ENCODE assay signal across 9 mouse cellular contexts in genomic region chr6:126704430-126704829, GRCm38 (mm10). TPM values are rescaled to one million over a fixed set of nuclear protein-coding genes. Genes with fewer than 3 reads are reported as not detected.
DNase-seq lines count a peak whose midpoint lies in the region; ATAC-seq and TF ChIP-seq lines count a peak whose summit lies in the region.
"Had no signal": no experiment of that assay in that cellular context is flagged by ENCODE, and none has a peak within 500 bp of the region (broad histone marks: within the 10 kb centered on the region; RNA-seq: fewer than 3 reads in every experiment).

No protein-coding gene starts in this region.

- no peak for ATAC-seq in forebrain, postnatal 0 days
- no peak for ATAC-seq in forebrain, embryonic 16.5 days
- ATAC-seq in midbrain, embryonic 11.5 days (ENCODE audit: low FRiP score) = no peak
- no peak for ATAC-seq in midbrain, embryonic 15.5 days (replicated peaks)
- ATAC-seq in neural tube, embryonic 14.5 days (ENCODE audit: low read depth) = peak; percentile 35; the same call in 1 of the 2 replicates

- intact Hi-C loops in gastrocnemius, postnatal 36 days (cut with DNase I) = no loop called here

- H3K4me1 ChIP-seq in forebrain, postnatal 0 days (ENCODE audit: insufficient read depth) = no peaks in the 10 kb centered on the region
- peaks cover 10% of the 10 kb centered on the region for H3K4me1 ChIP-seq in forebrain, embryonic 16.5 days (replicated peaks; ENCODE audit: control insufficient read depth, insufficient read depth, low read length)
- no peaks in the 10 kb centered on the region for H3K4me1 ChIP-seq in midbrain, embryonic 11.5 days (ENCODE audit: control insufficient read depth, insufficient read depth, low read length)
- H3K4me1 ChIP-seq in midbrain, embryonic 15.5 days = peaks cover 12% of the 10 kb centered on the region
- 0 out of 2 replicates have a peak, but pooled peaks cover 3% of the 10 kb centered on the region for H3K4me1 ChIP-seq in neural tube, embryonic 14.5 days (ENCODE audit: control insufficient read depth, insufficient read depth, low read length)

- no peak overlapping the region for H3K27ac ChIP-seq in forebrain, postnatal 0 days (ENCODE audit: low read depth, low read length)
- no peak overlapping the region for H3K27ac ChIP-seq in forebrain, embryonic 16.5 days (ENCODE audit: low read length)
- H3K27ac ChIP-seq in midbrain, embryonic 11.5 days (ENCODE audit: low read depth, low read length) = no peak overlapping the region
- no peak overlapping the region for H3K27ac ChIP-seq in midbrain, embryonic 15.5 days
- H3K27ac ChIP-seq in neural tube, embryonic 14.5 days (ENCODE audit: low read depth, low read length) = no peak overlapping the region
- H3K27ac ChIP-seq: neural tube, embryonic 12.5 days had no signal

- H3K4me2 ChIP-seq in forebrain, postnatal 0 days (ENCODE audit: low read depth) = no peak overlapping the region
- H3K4me2 ChIP-seq in forebrain, embryonic 16.5 days (ENCODE audit: low read length) = no peak overlapping the region
- H3K4me2 ChIP-seq in midbrain, embryonic 11.5 days = no peak overlapping the region
- H3K4me2 ChIP-seq in midbrain, embryonic 15.5 days = no peak overlapping the region
- no peak overlapping the region for H3K4me2 ChIP-seq in neural tube, embryonic 14.5 days (ENCODE audit: low read depth, low read length)
- H3K4me2 ChIP-seq: neural tube, embryonic 12.5 days had no signal

- peak; percentile 70 for DNase-seq in forebrain, postnatal 0 days
- DNase-seq in midbrain, embryonic 11.5 days (ENCODE audit: low spot score, missing footprints) = peak; percentile 90
- peak; percentile 80 for DNase-seq in embryo, embryonic 10.5 days (ENCODE audit: low spot score)
- no peak for DNase-seq in gastrocnemius, postnatal 36 days
- DNase-seq in layer of hippocampus, adult 9-10 months (ENCODE audit: low spot score) = no peak

- WGBS in forebrain, postnatal 0 days = 37% methylated on average over 4 of the region's 4 CpGs
- WGBS in forebrain, embryonic 16.5 days = 41% methylated on average over 4 of the region's 4 CpGs
- WGBS in midbrain, embryonic 11.5 days = 34% methylated on average over 4 of the region's 4 CpGs
- WGBS in midbrain, embryonic 15.5 days = 34% methylated on average over 4 of the region's 4 CpGs
- WGBS in neural tube, embryonic 14.5 days = 32% methylated on average over 4 of the region's 4 CpGs

- no peaks in the 10 kb centered on the region for H3K9me3 ChIP-seq in forebrain, postnatal 0 days (ENCODE audit: low read length)
- no peaks in the 10 kb centered on the region for H3K9me3 ChIP-seq in forebrain, embryonic 16.5 days (ENCODE audit: control insufficient read depth, low read length)
- H3K9me3 ChIP-seq in midbrain, embryonic 11.5 days (ENCODE audit: control insufficient read depth, low read length) = no peaks in the 10 kb centered on the region
- H3K9me3 ChIP-seq in midbrain, embryonic 15.5 days = no peaks in the 10 kb centered on the region
- H3K9me3 ChIP-seq in neural tube, embryonic 14.5 days (ENCODE audit: control insufficient read depth, low read length) = no peaks in the 10 kb centered on the region
- H3K9me3 ChIP-seq: neural tube, embryonic 12.5 days had no signal

- H3K36me3 ChIP-seq in forebrain, postnatal 0 days (ENCODE audit: insufficient read depth) = 0 out of 2 replicates have a peak, but pooled peaks cover 5% of the 10 kb centered on the region
- H3K36me3 ChIP-seq in forebrain, embryonic 16.5 days (ENCODE audit: control insufficient read depth, insufficient read depth) = no peaks in the 10 kb centered on the region
- H3K36me3 ChIP-seq in midbrain, embryonic 11.5 days (ENCODE audit: control insufficient read depth, insufficient read depth, low read length) = no peaks in the 10 kb centered on the region
- no peaks in the 10 kb centered on the region for H3K36me3 ChIP-seq in midbrain, embryonic 15.5 days (replicated peaks)
- no peaks in the 10 kb centered on the region for H3K36me3 ChIP-seq in neural tube, embryonic 14.5 days (ENCODE audit: control insufficient read depth, insufficient read depth, low read length)
- H3K36me3 ChIP-seq: neural tube, embryonic 12.5 days had no signal

- peak; percentile 73 for TF ChIP-seq CTCF in forebrain, postnatal 0 days (IDR thresholded peaks at IDR 0.05; ENCODE audit: low read depth)

- no peak overlapping the region for H3K9ac ChIP-seq in forebrain, postnatal 0 days
- H3K9ac ChIP-seq in forebrain, embryonic 16.5 days (replicated peaks; ENCODE audit: low read depth, low read length) = no peak overlapping the region
- H3K9ac ChIP-seq in midbrain, embryonic 11.5 days (ENCODE audit: low read length) = no peak overlapping the region
- no peak overlapping the region for H3K9ac ChIP-seq in midbrain, embryonic 15.5 days
- H3K9ac ChIP-seq in neural tube, embryonic 14.5 days (replicated peaks; ENCODE audit: low read depth, low read length) = no peak overlapping the region
- H3K9ac ChIP-seq: neural tube, embryonic 12.5 days had no signal

- H3K27me3 ChIP-seq in forebrain, postnatal 0 days (ENCODE audit: insufficient read depth, low read length) = no peaks in the 10 kb centered on the region
- H3K27me3 ChIP-seq in forebrain, embryonic 16.5 days (replicated peaks; ENCODE audit: control insufficient read depth, insufficient read depth, low read length) = no peaks in the 10 kb centered on the region
- H3K27me3 ChIP-seq in midbrain, embryonic 11.5 days (ENCODE audit: control insufficient read depth, insufficient read depth, low read length) = peaks cover 5% of the 10 kb centered on the region
- no peaks in the 10 kb centered on the region for H3K27me3 ChIP-seq in midbrain, embryonic 15.5 days (replicated peaks)
- no peaks in the 10 kb centered on the region for H3K27me3 ChIP-seq in neural tube, embryonic 14.5 days (ENCODE audit: control insufficient read depth, insufficient read depth, low read length)

- no peak overlapping the region for H3K4me3 ChIP-seq in forebrain, postnatal 0 days (ENCODE audit: low read depth, low read length)
- H3K4me3 ChIP-seq in forebrain, embryonic 16.5 days (replicated peaks; ENCODE audit: low read length) = no peak overlapping the region
- no peak overlapping the region for H3K4me3 ChIP-seq in midbrain, embryonic 11.5 days (ENCODE audit: low read depth, low read length)
- H3K4me3 ChIP-seq in midbrain, embryonic 15.5 days = no peak overlapping the region
- no peak overlapping the region for H3K4me3 ChIP-seq in neural tube, embryonic 14.5 days (ENCODE audit: low read depth, low read length)
- H3K4me3 ChIP-seq: neural tube, embryonic 12.5 days had no signal

RNA-seq across cellular contexts. Expression of gene Kcna6, which starts 36.0 kb away (rescaled TPM):
- 49.2 and 49.6 TPM in 2 replicates for total RNA-seq in forebrain, postnatal 0 days (2014; rRNA removed)
- polyA plus RNA-seq in forebrain, postnatal 0 days (2015; fragmentation: Nextera tagmentation; extraction: Ambion mirVana) = 14.4 and 19.9 TPM in 2 replicates
- 14.2 and 16.8 TPM in 2 replicates for polyA plus RNA-seq in forebrain, embryonic 16.5 days (2015; fragmentation: Nextera tagmentation; extraction: Ambion mirVana)
- 4.0 and 4.1 TPM in 2 replicates for polyA plus RNA-seq in midbrain, embryonic 11.5 days (2014; fragmentation: Nextera tagmentation; extraction: Ambion mirVana)
- polyA plus RNA-seq in midbrain, embryonic 15.5 days (2015; fragmentation: Nextera tagmentation; extraction: Ambion mirVana) = 17.8 and 20.4 TPM in 2 replicates
- polyA plus RNA-seq in neural tube, embryonic 14.5 days (2014; fragmentation: Nextera tagmentation; extraction: Ambion mirVana) = 18.4 and 28.6 TPM in 2 replicates
- under 1 TPM; 0.22 to 0.41 TPM for total RNA-seq in gastrocnemius, postnatal 36 days (2021)

RNA-seq across cellular contexts. Expression of gene Kcna1, which starts 58.2 kb away (rescaled TPM):
- 4.8 and 5.9 TPM in 2 replicates for total RNA-seq in forebrain, postnatal 0 days (2014; rRNA removed)
- 3.6 and 4.4 TPM in 2 replicates for polyA plus RNA-seq in forebrain, postnatal 0 days (2015; fragmentation: Nextera tagmentation; extraction: Ambion mirVana)
- polyA plus RNA-seq in forebrain, embryonic 16.5 days (2015; fragmentation: Nextera tagmentation; extraction: Ambion mirVana) = 4.5 and 4.9 TPM in 2 replicates
- 0.66 and 0.74 TPM in 2 replicates for polyA plus RNA-seq in midbrain, embryonic 11.5 days (2014; fragmentation: Nextera tagmentation; extraction: Ambion mirVana)
- 1.5 and 1.6 TPM in 2 replicates for polyA plus RNA-seq in midbrain, embryonic 15.5 days (2015; fragmentation: Nextera tagmentation; extraction: Ambion mirVana)
- polyA plus RNA-seq in neural tube, embryonic 14.5 days (2014; fragmentation: Nextera tagmentation; extraction: Ambion mirVana) = 3.1 and 3.4 TPM in 2 replicates
- 1 to 10 TPM; 1.7 to 2.6 TPM for total RNA-seq in gastrocnemius, postnatal 36 days (2021)

Comparison
In these comparisons a context has a peak if more than half of its experiments do, and no peak if none do; other contexts are left out.
1. DNase-seq: peak in forebrain, postnatal 0 days (single experiment), midbrain, embryonic 11.5 days (single experiment) and embryo, embryonic 10.5 days (single experiment); none in gastrocnemius, postnatal 36 days (0 of 2) and layer of hippocampus, adult 9-10 months (single experiment).